Mouse (Mus musculus) CH12.LX (cell line): ENCODE data around the gene Actn3. TPM values are rescaled to one million over a fixed set of nuclear protein-coding genes. Genes with fewer than 3 reads are reported as not detected.

Experiments
- DNase-seq: peaks from one replicate; pipeline ENCODE4 v3.0.0-alpha.2; 2013; ENCODE audit errors: extremely low read depth
- H3K27ac ChIP-seq: 2 replicates; pipeline ENCODE4 v1.5.1; 2012; ENCODE audit warnings: low read depth, mild to moderate bottlenecking, control low read depth, moderate library complexity; ENCODE audit not compliant: insufficient read depth
- H3K27me3 ChIP-seq: replicated peaks from 2 replicates; pipeline ENCODE3; 2012; ENCODE audit warnings: inconsistent platforms
- H3K36me3 ChIP-seq, 2 experiments: replicated peaks in 1 of 2; 2 replicates each; pipeline versions ENCODE3 to v1.6.1; 2012; ENCODE audit warnings: inconsistent platforms in 1 of 2, low read length in 1 of 2, mild to moderate bottlenecking in 1 of 2, mixed read lengths in 1 of 2, moderate library complexity in 1 of 2; ENCODE audit not compliant: control insufficient read depth in 1 of 2, insufficient read depth in 1 of 2
- H3K4me1 ChIP-seq, 2 experiments: 2 replicates each; pipeline ENCODE4 v1.6.1; 2012; ENCODE audit warnings: inconsistent platforms in 1 of 2, moderate library complexity in 1 of 2; ENCODE audit not compliant: insufficient read depth in 2 of 2, control insufficient read depth in 1 of 2
- H3K4me2 ChIP-seq: 2 replicates; pipeline ENCODE4 v1.6.1; 2012; ENCODE audit warnings: low read depth, mild to moderate bottlenecking, control low read depth; ENCODE audit not compliant: poor library complexity, insufficient read depth, severe bottlenecking
- H3K4me3 ChIP-seq, 3 experiments: fragments of 150-350 bp in 1 of 3; sonication (generic) in 1 of 3; replicated peaks in 1 of 3; 2 replicates each; pipeline versions ENCODE3 to v1.5.1; 2011 to 2012; ENCODE audit warnings: low read depth in 2 of 3, low read length in 2 of 3, mild to moderate bottlenecking in 2 of 3, moderate library complexity in 2 of 3, control low read depth in 1 of 3, improper control_type of control experiment in 1 of 3, inconsistent platforms in 1 of 3, mixed read lengths in 1 of 3; ENCODE audit not compliant: poor library complexity in 1 of 3
- H3K79me2 ChIP-seq: replicated peaks from 2 replicates; pipeline ENCODE4 v1.6.1; 2012; ENCODE audit warnings: mild to moderate bottlenecking, moderate library complexity; ENCODE audit not compliant: control insufficient read depth, poor library complexity, insufficient read depth, severe bottlenecking; ENCODE audit errors: extremely low read depth
- H3K9ac ChIP-seq: 2 replicates; pipeline ENCODE4 v1.6.1; 2012; ENCODE audit warnings: low read depth, mild to moderate bottlenecking, control low read depth, moderate library complexity; ENCODE audit not compliant: insufficient read depth
- H3K9me3 ChIP-seq: replicated peaks from 2 replicates; pipeline ENCODE3; 2012; ENCODE audit warnings: low read length, inconsistent platforms, mixed read lengths
- CTCF ChIP-seq, 2 experiments: IDR thresholded peaks in 1 of 2; conservative IDR thresholded peaks in 1 of 2; 2 replicates each; pipeline ENCODE4 v1.5.1; 2011 to 2012; ENCODE audit warnings: low read depth in 2 of 2, low read length in 2 of 2, improper control_type of control experiment in 1 of 2, inconsistent platforms in 1 of 2, mild to moderate bottlenecking in 1 of 2, moderate library complexity in 1 of 2
- E2F4 ChIP-seq: IDR thresholded peaks from 2 replicates; pipeline ENCODE4 v1.6.1; 2011; ENCODE audit warnings: low read depth, low read length, improper control_type of control experiment; ENCODE audit not compliant: insufficient replicate concordance
- ELF1 ChIP-seq: IDR thresholded peaks from 2 replicates; pipeline ENCODE4 v1.6.1; 2014; ENCODE audit warnings: low read depth, mild to moderate bottlenecking, inconsistent platforms, low read length, improper control_type of control experiment
- HCFC1 ChIP-seq: IDR thresholded peaks from 2 replicates; pipeline ENCODE4 v1.6.1; 2012; ENCODE audit warnings: low read depth, mild to moderate bottlenecking, inconsistent platforms, low read length, improper control_type of control experiment
- IRF4 ChIP-seq: IDR thresholded peaks from 2 replicates; pipeline ENCODE4 v1.6.1; 2014; ENCODE audit warnings: low read depth, mild to moderate bottlenecking, inconsistent platforms, low read length, improper control_type of control experiment
- JUND ChIP-seq: conservative IDR thresholded peaks from 2 replicates; pipeline ENCODE4 v1.6.1; 2011; ENCODE audit warnings: low read depth, low read length, improper control_type of control experiment
- KAT2A ChIP-seq: IDR thresholded peaks from 2 replicates; pipeline ENCODE4 v1.6.1; 2012; ENCODE audit warnings: low read length, improper control_type of control experiment, inconsistent platforms; ENCODE audit not compliant: insufficient replicate concordance
- MAZ ChIP-seq: IDR thresholded peaks from 2 replicates; pipeline ENCODE4 v1.6.1; 2012; ENCODE audit warnings: low read depth, mild to moderate bottlenecking, inconsistent platforms, low read length, improper control_type of control experiment, moderate library complexity
- NELFE ChIP-seq: IDR thresholded peaks from 2 replicates; pipeline ENCODE4 v1.6.1; 2011; ENCODE audit warnings: low read depth, low read length, improper control_type of control experiment
- NRF1 ChIP-seq: IDR thresholded peaks from 2 replicates; pipeline ENCODE4 v1.6.1; 2014; ENCODE audit warnings: low read depth, mild to moderate bottlenecking, inconsistent platforms, low read length, improper control_type of control experiment, moderate library complexity
- PAX5 ChIP-seq: IDR thresholded peaks from 2 replicates; pipeline ENCODE4 v1.6.1; 2012; ENCODE audit warnings: low read length, inconsistent platforms, mixed read lengths
- POLR2A ChIP-seq: IDR thresholded peaks from 2 replicates; pipeline ENCODE4 v1.6.1; 2011; ENCODE audit warnings: low read depth, mild to moderate bottlenecking, improper control_type of control experiment, low read length
- POLR2AphosphoS2 ChIP-seq: IDR thresholded peaks from 2 replicates; pipeline ENCODE4 v1.6.1; 2011; ENCODE audit warnings: low read depth, low read length, improper control_type of control experiment
- RAD21 ChIP-seq: IDR thresholded peaks from 2 replicates; pipeline ENCODE4 v1.6.1; 2011; ENCODE audit warnings: low read depth, mild to moderate bottlenecking, low read length, improper control_type of control experiment, moderate library complexity
- SIN3A ChIP-seq: IDR thresholded peaks from 2 replicates; pipeline ENCODE4 v1.6.1; 2012; ENCODE audit warnings: low read length, improper control_type of control experiment, inconsistent platforms
- SMC3 ChIP-seq: IDR thresholded peaks from 2 replicates; pipeline ENCODE4 v1.6.1; 2011; ENCODE audit warnings: low read depth, low read length, improper control_type of control experiment
- UBTF ChIP-seq: IDR thresholded peaks from 2 replicates; pipeline ENCODE4 v1.6.1; 2012; ENCODE audit warnings: low read depth, mild to moderate bottlenecking, inconsistent platforms, low read length, improper control_type of control experiment, moderate library complexity
- USF1 ChIP-seq: IDR thresholded peaks from 2 replicates; pipeline ENCODE4 v1.6.1; 2014; ENCODE audit warnings: low read depth, mild to moderate bottlenecking, inconsistent platforms, low read length, improper control_type of control experiment
- ZC3H11A ChIP-seq: IDR thresholded peaks from 2 replicates; pipeline ENCODE4 v1.6.1; 2012; ENCODE audit warnings: low read depth, mild to moderate bottlenecking, inconsistent platforms, low read length, improper control_type of control experiment
- ZKSCAN1 ChIP-seq: IDR thresholded peaks from 2 replicates; pipeline ENCODE4 v1.6.1; 2012; ENCODE audit warnings: low read depth, inconsistent platforms, low read length, improper control_type of control experiment, borderline replicate concordance
- ZNF384 ChIP-seq: IDR thresholded peaks from 2 replicates; pipeline ENCODE4 v1.6.1; 2012; ENCODE audit warnings: low read depth, low read length, improper control_type of control experiment, inconsistent platforms
- dilution Hi-C: fragments of 300-500 bp; cut with MboI; formaldehyde crosslinking; loops from 2 replicates; pipeline ENCODE4 v1.14.3; 2020; ENCODE audit warnings: low sequenced_read_pairs; ENCODE audit not compliant: extremely low pct_unique_long_range_greater_than_20kb, extremely low pct_ligation_motif_present
- in situ Hi-C: fragments of 300-500 bp; cut with MboI; formaldehyde crosslinking; loops from 3 replicates; pipeline ENCODE4 v1.14.3; 2019; ENCODE audit warnings: low sequenced_read_pairs, low pct_ligation_motif_present, low pct_unique_long_range_greater_than_20kb, mixed read lengths
- polyA plus RNA-seq: library from polyadenylated mRNA; unstranded; fragments of >175 nt; gene quantifications from 2 replicates; pipeline ENCODE4 v1.2.1, GENCODE M21; 2012; ENCODE audit warnings: low read depth; ENCODE audit not compliant: insufficient read length
- total RNA-seq, 2 experiments: library from RNA; depleted of rRNA; stranded (reverse); fragments of 300-350 nt in 1 of 2; fragments of >200 nt in 1 of 2; gene quantifications; 2 replicates each; pipeline ENCODE4 v1.2.3; 2012 to 2014

Gene Actn3
- total RNA-seq (2012; rRNA removed) (0.34 and 0.67 TPM in 2 replicates), total RNA-seq (2014; rRNA removed) (0.32 TPM in 1 of 2 replicates, not detected in the other), polyA plus RNA-seq (0.37 and 0.41 TPM in 2 replicates)

DNA sequence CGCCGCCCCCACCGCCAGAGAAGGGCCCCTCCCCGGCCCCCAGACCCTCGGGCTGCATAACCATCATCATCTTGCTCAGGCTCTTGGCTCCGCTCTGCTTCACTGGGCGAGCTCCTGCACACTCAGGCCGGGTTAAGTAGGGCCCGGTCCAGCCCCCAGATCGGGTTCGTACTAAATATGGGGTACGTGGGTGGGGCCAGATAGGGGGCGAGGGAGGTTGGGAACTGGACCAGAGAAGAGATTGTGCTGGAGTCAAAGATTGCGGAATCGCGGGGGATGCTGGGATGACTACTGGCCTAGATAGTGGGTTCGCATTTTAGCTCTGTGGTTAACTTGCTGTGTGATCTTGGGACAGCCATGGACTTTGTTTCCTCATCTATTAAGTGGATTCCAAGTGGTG, at the start of gene Actn3:
Gene Actn3, minus strand, starts transcription at position 125 of the 400 bp plus-strand sequence.
- H3K27ac ChIP-seq, result no peak within 1 kb of the TSS
- H3K4me2 ChIP-seq, result peak within 1 kb of the TSS; percentile 69
- peaks cover 11 to 26% of the 10 kb centered on the region in 2 experiments for H3K36me3 ChIP-seq
- H3K9ac ChIP-seq, result peak within 1 kb of the TSS; percentile 57
- H3K4me3 ChIP-seq, result peak within 1 kb of the TSS; percentile 84 to 97 (median 84)
- peaks cover 38% of the 10 kb centered on the region for H3K27me3 ChIP-seq
- TF ChIP-seq SIN3A (no peak), KAT2A (no peak), MAZ (no peak), ZKSCAN1 (no peak), SMC3 (no peak)
- no peaks in the 10 kb centered on the region; the same call in 1 of the 2 replicates for H3K79me2 ChIP-seq
- H3K9me3 ChIP-seq, result no peaks in the 10 kb centered on the region
- in situ Hi-C loops (no loop called here), dilution Hi-C loops (no loop called here)
- H3K4me1 ChIP-seq, result peaks cover 19 to 40% of the 10 kb centered on the region in 2 experiments
- DNase-seq, result no peak

DNA sequence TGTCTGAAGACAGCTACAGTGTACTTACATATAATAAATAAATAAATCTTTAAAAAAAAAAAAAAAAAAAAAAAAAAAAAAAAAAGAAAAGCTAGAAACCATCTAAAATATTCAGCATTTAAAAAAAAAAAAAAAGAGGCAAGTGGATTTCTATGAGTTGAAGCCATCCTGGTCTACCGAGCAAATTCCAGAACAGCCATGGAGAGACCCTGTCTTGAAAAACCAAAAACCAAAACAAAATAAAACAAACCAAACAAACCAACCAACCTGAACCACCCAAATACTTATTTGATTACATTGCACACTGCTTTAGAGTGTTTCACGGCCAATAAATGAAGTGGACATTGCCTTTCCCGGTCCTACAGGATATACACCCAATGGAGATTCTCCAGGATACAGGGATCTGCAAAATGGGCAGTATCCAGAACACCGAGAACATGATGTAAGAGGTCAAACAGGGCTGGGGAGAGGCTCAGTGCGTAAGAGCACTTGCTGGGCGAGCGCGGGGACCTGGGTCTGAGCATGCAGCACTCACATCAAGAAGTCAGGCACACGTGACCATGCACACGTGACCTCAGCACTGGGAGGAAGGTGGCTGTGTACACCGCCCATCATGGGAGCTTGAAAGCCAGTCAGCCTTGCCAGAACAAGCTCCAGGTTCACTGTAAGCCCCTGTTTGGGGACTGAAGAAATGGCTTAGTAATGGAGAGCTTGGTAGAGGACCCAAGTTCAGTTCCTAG, 47.6 kb upstream of the Actn3 start:
- Histone ChIP-seq H3K79me2 (peaks cover 7% of the 10 kb centered on the region), H3K4me1 (peaks cover 13 to 35% of the 10 kb centered on the region in 2 experiments), H3K4me3 (no peak overlapping the region), H3K27me3 (no peaks in the 10 kb centered on the region), H3K27ac (no peak overlapping the region), H3K4me2 (no peak overlapping the region), H3K9ac (no peak overlapping the region), H3K36me3 (peaks cover 53 to 64% of the 10 kb centered on the region in 2 experiments), H3K9me3 (peaks cover 2% of the 10 kb centered on the region)
- TF ChIP-seq SMC3, result no peak
- TF ChIP-seq ZNF384, result peak; percentile 43; the same call in 1 of the 2 replicates
- dilution Hi-C loops (no loop called here), in situ Hi-C loops (no loop called here)
- no peak for DNase-seq

DNA sequence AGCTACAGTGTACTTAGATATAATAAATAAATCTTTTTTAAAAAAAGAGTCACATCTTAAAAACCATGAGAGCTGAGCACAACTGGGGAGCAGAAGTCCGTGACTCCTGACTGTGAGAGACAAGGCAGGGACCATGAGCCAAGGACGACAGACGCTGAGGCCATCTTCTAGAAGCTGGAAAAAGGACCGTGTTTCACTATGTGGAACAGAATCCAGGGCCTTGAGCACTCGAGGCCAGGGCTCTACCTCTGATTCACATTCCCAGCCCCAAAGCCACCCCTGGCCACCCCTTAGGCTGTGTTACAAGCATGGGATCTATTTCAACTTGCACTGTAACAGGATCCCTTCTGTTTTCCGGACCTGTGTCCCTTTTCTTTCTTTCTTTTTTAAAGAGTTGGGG, 41.9 kb upstream of the Actn3 start:
- dilution Hi-C loops (no loop called here), in situ Hi-C loops (no loop called here)
- no peaks in the 10 kb centered on the region for H3K9me3 ChIP-seq
- no peak overlapping the region for H3K4me3 ChIP-seq
- peaks cover 0 to 5% of the 10 kb centered on the region in 2 experiments; a peak in 1 of 4 replicates for H3K4me1 ChIP-seq
- DNase-seq, result no peak
- no peaks in the 10 kb centered on the region for H3K79me2 ChIP-seq
- H3K27ac ChIP-seq, result no peak overlapping the region
- TF ChIP-seq JUND (no peak), NRF1 (no peak), PAX5 (no peak), RAD21 (no peak), ELF1 (no peak), IRF4 (no peak), USF1 (no peak), POLR2A (no peak), POLR2AphosphoS2 (no peak), E2F4 (no peak), CTCF (conservative IDR thresholded peaks at IDR 0.05 in 1 of 2, IDR thresholded peaks at IDR 0.05 in 1 of 2; ENCODE audit: low read depth in 2 of 2, low read length in 2 of 2) (no peak), HCFC1 (no peak), NELFE (no peak), UBTF (no peak), ZKSCAN1 (no peak), ZC3H11A (no peak)
- no peak overlapping the region for H3K9ac ChIP-seq
- no peaks in the 10 kb centered on the region for H3K27me3 ChIP-seq
- no peak overlapping the region for H3K4me2 ChIP-seq
- peaks cover 83 to 97% of the 10 kb centered on the region in 2 experiments for H3K36me3 ChIP-seq
